Mouse (Mus musculus): ENCODE data around the gene Naaladl1.
"Not testable (repeated sequence)": the region's sequence is repeated elsewhere in the genome, so short reads cannot be mapped to it uniquely, and the experiment has no call there.

Gene Naaladl1

GRCm38 (mm10) chr19:6130414-6131128 lies 25.0 kb downstream of the Naaladl1 start:
- not testable (repeated sequence) for DNase-seq

GRCm38 (mm10) chr19:6132171-6132827 lies 26.7 kb downstream of the Naaladl1 start:
- DNase-seq, result no peak

DNA sequence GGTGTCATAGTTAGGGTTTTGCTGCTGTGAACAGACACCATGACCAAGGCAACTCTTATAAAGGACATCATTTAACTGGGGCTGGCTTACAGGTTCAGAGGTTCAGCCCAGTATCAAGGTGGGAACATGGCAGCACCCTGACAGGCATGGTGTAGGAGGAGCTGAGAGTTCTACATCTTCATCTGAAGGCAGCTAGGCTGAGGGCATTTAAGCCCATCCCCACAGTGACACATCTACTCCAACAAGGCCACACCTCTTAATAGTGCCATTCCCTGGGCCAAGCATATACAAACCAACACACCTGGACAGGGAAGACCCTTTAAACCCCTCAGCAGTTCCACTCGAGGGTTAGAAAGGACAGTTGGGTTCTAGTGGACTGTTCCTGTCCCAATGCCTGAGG lies 27.6 kb downstream of the Naaladl1 start:
- not testable (repeated sequence) for DNase-seq

- no peak for DNase-seq
Measured at GRCm38 (mm10) chr19:6136397-6136796, 30.8 kb downstream of the Naaladl1 start.

- DNase-seq, result peak; percentile 61 to 62
Measured at GRCm38 (mm10) chr19:6139701-6140100, 34.1 kb downstream of the Naaladl1 start.

GRCm38 (mm10) chr19:6140374-6140677 lies 34.7 kb downstream of the Naaladl1 start:
- DNase-seq, result no peak

DNA sequence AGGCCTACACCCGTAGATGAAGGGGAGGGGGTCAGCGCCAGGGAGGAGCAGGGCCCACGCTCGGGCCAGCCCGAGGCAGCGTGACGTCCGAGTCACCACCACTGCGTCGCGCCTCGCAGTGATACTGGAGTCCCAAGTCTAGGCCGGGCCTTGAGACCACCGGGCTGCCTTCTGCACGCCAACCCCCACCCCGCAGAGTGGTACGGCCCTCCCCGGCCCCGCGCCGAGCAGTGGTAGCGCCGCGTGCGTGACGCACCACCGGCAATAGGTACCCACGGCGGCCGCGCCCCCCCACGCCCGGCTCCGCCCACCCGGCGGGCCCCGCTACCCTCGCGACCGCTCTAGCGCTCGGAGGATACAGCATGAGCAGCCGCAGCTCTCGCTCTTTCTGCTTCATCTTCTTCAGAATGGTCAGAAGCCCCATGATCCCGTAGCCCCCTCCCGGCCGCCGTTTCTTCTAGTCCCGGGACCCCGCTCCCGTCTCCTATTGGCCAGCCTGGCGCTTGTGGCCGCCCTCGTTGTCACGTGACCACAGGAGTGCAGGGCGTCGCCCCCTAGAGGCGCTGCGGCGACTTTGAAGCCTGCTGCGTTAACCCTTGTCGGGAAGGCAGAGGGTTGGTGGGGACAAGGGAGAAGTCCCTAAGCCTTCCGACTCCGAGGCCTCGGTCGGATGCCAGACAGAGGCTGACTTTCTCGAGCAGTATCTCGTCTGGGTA lies 35.3 kb downstream of the Naaladl1 start, which contains the start of gene Batf2:
Batf2 (plus strand) TSS at position 306 of the 716 bp plus-strand sequence.
- peak; percentile 96 to 97 for DNase-seq

GRCm38 (mm10) chr19:6141394-6141749 lies 35.8 kb downstream of the Naaladl1 start, which contains the start of gene Arl2:
Arl2 (minus strand) TSS chr19:6141548.
- DNase-seq, result peak; percentile 91 to 93

DNA sequence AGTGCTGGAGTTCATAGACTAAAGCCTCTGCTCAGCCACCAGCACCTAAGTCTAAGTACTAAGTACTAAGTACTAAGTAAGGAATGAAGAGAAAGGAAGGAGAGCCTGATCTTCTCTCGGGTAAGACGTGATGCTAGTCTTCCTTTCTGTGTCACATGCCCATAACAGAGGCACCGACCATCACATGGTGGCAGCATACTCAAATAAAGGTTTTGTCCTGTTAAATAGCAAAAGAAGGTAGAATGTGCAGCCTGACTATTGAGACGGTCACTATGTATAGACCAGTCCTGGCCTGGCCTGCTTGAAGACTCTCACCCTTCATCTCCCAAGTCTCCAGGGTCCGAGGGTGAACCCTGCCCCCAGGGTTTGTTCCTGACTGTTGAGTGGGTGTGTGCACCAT lies 39.3 kb downstream of the Naaladl1 start:
- DNase-seq, result no peak

DNA sequence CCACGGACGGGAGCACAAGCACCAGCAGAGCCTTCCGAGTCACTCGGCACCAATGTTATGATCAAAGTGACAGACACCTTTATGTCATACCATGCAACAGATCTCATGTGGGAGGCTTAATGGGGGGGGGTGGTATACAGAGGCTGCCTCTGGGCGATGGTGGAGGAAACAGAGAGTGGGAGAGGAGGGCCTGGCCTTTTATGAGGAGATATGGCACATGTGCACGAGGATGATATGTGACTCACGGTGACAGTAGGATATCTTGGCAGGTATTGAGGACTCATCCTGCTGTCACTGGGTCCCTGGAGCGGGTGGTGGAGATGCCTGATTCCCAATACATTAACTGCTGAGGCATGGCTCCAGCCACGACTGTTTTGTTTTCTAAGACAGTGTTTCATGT lies 49.6 kb downstream of the Naaladl1 start:
- DNase-seq, result no peak

DNA sequence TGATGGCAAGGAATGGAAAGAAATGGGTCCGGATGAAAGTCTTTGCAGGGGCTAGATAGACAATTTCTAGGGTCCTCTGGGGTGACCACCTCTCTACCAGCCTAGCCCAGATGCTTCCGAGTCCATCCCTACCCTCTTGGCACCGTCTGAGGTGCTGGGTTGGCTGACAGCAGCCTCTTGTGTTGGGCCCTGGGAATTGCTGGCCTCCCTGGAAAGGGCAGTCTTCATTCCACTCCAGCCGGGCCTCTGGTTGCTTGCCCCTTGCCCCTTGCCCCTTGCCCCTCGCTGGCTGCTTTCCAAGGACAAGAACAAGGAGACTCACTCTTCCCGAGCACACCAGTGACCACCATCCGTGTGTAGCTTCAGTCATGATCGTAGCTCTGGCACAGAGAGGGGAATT lies 50.8 kb downstream of the Naaladl1 start:
- DNase-seq, result peak; percentile 27

- peak in 1 of 2 experiments; percentile 27 for DNase-seq
Measured at GRCm38 (mm10) chr19:6157220-6157619, 51.6 kb downstream of the Naaladl1 start.

DNA sequence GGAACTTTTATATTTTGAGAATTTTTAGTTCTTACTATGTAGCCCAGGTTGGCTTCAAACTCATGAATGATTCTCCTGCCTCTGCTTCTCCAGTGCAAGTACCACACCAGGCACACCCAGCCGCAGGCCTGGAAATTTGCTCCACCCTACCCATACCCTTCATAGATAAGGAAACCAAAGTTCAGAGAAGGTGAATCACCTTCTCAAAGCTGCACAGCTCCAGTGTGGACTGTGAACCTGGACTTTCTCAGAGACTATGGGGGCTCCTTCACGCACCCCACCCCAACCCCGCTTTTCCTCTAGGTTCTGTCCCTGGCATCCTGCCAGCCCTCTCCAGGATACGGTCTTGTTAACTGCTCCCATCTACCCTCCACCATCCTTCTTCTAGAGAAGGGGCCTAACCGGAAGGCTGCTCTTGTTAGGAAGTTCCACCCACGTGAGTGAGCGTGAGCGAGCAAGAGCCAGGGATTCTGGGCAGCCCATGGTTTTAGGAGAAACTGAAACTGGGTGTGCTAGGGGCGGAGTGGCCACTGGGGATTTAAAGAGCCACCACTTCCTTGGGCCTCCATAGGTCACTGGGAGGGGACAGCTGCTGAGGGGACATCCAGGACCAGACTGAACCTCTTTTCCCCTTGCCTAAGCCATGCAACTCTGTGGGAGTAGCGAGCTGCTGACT lies 58.4 kb downstream of the Naaladl1 start:
- no peak for DNase-seq

Measured in cerebellum, postnatal 10 days (tissue).